Mouse (Mus musculus) spleen, postnatal 10 days (tissue): Measurements from ENCODE around the gene Efna4.
A peak's percentile ranks its signal among the peaks of the same experiment; 100 is the strongest.

ENCODE experiments used
- DNase-seq, 2 experiments: peaks; one replicate each; pipeline ENCODE4 v3.0.0; 2021 to 2022; ENCODE audit warnings: low spot score in 2 of 2

Efna4 gene

DNA sequence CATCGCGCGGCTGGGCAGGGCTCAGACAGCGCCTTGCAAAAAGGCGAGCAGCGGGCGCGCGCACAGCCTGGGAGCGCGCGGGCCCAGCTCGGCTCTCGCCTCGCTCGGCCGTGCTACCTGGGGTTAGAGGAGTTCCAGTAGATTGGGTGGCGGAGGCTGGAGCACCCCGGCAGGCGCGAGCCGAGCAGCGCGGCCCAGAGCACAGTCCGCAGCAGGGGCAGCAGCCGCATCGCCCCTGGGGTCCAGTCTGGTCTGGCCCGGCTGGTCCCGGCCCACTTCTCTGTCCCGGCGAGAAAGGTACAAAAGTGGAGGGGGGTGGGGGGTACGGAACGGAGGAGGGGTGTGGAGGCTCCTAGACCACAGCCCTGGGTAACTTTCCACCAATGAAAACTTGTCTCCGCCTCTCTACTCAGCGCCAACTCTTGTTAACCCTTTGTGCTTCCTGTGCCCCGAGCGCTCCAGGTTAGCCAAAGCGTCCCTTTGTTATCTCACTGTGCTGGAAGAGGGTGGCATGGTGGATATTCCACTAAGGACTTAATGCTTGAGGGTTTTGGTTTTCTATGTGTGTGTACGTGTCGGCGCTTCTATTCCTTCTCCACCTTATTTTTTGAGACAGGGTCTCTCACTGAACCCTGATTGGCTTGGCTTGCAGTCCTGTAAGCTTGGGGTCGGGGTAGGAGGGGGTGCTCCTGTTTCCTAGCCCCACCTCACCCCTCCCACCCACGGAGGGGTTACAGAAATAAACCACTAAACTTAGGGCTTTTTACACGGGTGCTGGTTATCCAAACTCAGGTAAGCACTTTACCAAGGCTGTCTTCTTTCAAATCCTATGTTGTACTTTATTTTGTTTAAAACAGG is at the start of gene Efna4:
Efna4 (minus strand) TSS at position 308 of the 858 bp plus-strand sequence.
- peak in 1 of 2 experiments; percentile 54 for DNase-seq

GRCm38 (mm10) chr3:89386438-89387420 is 48.9 kb upstream of the Efna4 start:
- DNase-seq = peak; percentile 26 to 32

DNA sequence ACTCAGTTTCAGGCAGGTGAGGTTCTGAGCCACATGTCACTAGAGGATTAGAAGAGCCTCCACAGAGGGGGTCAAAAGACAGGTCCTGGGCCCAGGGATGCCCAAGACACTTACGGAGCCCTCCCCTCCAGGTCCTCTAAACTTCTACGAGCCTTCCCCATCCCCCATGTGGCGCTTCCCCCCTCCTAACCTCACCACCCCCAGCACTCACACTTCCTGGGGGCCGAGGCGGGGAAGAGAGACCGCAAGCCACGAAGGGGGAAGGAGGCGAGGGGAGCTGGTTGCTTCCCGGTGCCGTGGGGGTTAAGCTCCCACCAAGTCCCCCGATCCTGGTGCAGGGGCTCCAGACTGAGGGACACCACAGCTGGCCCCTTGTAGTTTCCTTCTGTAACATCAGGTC is 47.6 kb upstream of the Efna4 start:
- DNase-seq = peak; percentile 22 to 26

DNA sequence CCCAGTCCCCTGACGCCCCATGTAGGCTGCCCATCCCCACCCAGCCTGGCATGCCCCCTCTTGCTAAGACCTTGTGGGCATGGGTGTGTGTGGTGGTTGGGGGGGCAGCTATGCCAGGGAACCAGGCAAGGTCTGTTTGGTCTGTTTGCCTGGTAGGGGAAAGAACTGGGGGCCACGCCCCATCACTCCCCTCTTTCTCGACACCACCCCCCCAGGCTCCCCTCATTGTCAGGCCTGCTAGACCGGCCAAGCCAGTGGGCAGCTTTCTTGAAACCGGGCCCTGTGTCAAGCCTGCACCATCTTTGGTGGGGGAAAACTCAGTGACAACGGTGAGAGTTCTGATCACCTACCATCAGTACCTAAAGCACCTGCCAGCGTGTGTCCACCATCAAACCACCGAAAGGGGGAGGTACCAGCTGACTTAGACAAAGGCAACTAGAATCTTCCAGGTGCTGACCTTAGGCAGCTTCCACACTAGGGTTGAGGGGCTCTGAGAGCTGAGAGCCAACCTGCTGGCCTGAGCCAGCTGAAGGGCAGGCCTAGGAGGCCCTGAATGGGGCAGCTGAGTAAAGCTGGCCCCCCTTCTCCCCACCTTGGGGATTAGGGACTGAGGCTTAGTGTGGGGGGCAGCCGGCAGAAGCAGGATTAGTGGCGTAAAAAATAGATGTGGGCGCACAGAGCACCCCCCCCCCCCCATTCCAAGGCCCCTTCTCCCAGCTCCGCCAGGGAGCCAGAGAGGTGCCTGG is 46.7 kb upstream of the Efna4 start:
- peak in 1 of 2 experiments; percentile 13 for DNase-seq

DNA sequence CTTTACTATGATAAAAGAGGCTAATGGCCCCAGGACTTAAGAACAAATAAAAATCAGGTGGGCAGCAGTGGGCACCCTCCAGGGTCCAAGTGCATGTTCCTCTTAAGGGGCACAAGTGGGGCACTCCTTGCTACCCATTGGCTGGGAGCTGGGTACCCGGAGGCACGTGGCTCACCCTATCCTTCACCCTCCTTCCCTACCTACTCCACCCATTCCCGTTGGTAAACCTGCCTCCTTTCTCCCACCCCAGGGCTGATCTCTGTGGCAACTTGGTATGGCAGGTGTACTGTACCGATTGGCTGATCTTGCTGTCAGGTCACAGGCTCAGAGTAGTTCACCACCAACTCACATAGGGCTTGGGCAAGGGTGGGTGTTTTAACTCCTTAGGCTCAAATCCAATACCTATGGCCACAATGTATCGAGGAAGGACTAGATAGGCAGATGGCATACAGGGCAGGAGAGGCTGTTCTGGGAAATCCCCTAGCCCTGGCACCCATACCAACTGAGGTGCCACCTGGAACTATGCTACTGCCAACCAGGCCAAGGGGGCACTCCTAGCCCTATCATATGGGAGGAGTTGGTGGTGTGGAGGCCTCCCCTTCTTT is 45.9 kb upstream of the Efna4 start:
- DNase-seq = peak in 1 of 2 experiments; percentile 12

- DNase-seq = no peak
These were observed 45.1 kb upstream of the Efna4 start for GRCm38 (mm10) chr3:89382950-89383349.

- no peak for DNase-seq
These were observed 44.4 kb upstream of the Efna4 start for GRCm38 (mm10) chr3:89382033-89382882.

GRCm38 (mm10) chr3:89381233-89381632 is 43.4 kb upstream of the Efna4 start:
- no peak for DNase-seq

DNA sequence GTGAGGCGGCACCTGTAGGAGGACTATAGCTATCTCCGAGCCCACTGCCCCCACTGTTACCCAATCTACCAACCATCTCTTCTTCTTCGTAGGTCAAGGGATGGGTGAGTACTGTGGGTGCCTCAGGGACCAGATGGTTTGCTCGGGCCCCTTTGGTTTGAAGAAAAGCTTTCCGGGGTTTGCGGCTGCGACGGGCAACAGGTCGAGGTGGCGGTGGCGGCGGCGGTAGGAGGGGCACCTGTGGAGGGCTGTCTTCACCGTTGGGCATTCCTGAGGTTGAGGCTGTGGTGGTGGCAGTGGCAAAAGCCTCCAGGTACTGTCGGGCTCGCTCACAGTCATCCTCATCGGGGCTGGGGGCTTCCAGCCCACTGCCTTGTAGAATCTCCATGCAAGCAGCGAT is 42.9 kb upstream of the Efna4 start:
- no peak for DNase-seq

GRCm38 (mm10) chr3:89380291-89380690 is 42.5 kb upstream of the Efna4 start:
- DNase-seq = peak in 1 of 2 experiments; percentile 16

DNA sequence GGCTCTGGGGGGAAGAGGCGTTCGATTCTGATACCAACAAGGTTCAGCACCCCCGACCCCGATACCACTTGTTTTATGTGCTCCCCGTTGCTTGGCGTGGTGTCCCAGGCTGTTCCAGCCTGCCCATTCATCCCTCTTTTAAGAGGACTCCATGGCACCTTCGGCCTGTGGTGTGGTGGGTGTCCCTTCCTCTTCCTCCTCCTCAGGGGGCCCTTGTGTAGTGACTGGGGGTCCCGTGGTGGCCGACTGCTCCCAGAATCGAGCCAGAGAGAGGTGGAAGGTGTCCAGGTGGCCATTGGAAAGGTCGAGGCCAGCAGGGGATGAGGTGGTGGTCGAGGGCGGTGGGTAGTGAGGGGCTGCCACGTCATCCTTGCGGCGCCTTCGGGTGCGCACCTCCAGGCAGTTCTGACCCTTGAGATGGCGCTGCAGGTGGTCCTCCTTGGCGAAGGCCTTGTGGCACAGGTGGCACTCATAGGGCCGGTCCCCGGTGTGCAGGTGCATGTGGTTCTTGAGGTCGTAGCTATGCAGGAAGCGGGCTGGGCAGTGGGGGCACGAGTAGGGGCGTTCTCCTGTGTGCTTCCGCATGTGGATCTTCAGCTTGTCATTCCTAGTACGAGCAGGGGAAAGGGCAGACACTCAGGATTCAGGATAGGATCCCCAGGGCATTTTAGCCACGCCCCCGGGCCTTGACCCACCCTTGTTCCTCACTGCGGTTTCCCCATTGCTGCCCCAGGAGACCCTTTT is 41.7 kb upstream of the Efna4 start:
- DNase-seq = peak in 1 of 2 experiments; percentile 32

- peak; percentile 61 to 72 for DNase-seq
These were observed 40.7 kb upstream of the Efna4 start for GRCm38 (mm10) chr3:89378394-89379067.

DNA sequence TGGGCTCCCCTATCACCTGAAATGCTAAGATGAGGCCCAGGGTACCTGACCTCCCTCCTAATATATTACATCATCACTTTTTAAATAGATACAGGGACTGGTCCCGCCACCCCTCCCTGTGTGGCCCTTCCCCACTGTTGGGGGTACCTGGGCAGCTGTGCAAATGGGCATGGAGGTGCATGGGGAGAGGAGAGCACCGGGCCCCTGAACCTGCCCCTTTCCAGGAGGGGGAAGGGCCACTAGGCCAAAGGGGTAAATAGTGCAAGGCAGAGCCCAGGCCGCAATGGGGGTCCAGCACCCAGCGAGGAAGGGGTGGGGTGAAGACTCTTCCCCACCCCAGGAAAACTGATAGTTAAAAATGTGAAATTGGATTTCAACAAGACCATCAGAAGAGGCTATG is 40.0 kb upstream of the Efna4 start:
- no peak for DNase-seq

- DNase-seq = no peak
These were observed 35.9 kb upstream of the Efna4 start for GRCm38 (mm10) chr3:89373581-89374231.

DNA sequence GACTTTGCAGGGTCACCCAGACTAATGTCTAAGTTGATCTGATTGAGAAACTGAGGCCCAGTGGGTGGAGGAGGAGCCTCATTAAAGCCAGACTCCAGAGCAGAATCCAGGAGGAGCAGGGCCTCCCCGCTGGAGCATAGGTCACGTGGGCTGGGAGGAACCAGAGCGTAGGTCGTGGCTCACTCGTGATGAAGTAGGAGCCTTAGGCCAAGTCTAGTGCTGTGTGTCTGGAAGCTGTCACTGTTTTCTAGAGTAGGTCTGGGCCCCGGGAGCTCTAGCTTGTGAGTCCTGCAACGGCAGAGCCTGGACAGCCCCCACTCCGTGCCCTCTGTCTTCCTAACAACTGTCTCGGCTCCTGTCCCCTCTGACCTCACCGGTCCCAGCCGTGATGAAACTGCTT is 29.5 kb upstream of the Efna4 start:
- DNase-seq = no peak

GRCm38 (mm10) chr3:89365486-89366414 is 27.9 kb upstream of the Efna4 start:
- DNase-seq = no peak

DNA sequence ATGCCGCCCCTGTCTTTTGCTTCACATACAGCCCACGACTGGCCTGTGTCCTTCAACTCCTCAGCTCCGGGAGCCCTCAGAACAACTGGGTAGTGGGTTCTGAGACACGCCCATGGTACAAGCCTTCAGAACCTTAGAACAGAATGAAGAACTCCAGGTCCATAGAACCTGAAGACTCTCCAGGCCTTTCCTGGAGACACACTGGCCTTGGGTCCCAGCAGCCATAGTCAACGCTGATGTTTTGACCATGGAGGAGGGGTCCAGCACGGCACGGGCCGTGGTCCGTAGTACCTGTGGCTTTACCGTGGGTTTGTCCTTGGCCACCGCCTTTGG is 27.3 kb upstream of the Efna4 start, which contains the start of gene Dcst1:
Dcst1 (minus strand) TSS at position 101 of the 333 bp plus-strand sequence.
- DNase-seq = no peak
